Mouse (Mus musculus) c-Kit-positive CD71-positive TER-119-negative erythroid progenitor cells, embryonic 14.5 days (primary cell): ENCODE data around the gene Mipep.

Source experiments
- DNase-seq: peaks from one replicate; pipeline ENCODE4 v3.0.0-alpha.2; 2013; ENCODE audit warnings: low read depth

The Mipep gene

GRCm38 (mm10) chr14:60871831-60872230, 87.5 kb downstream of the Mipep start:
- no peak for DNase-seq

DNA sequence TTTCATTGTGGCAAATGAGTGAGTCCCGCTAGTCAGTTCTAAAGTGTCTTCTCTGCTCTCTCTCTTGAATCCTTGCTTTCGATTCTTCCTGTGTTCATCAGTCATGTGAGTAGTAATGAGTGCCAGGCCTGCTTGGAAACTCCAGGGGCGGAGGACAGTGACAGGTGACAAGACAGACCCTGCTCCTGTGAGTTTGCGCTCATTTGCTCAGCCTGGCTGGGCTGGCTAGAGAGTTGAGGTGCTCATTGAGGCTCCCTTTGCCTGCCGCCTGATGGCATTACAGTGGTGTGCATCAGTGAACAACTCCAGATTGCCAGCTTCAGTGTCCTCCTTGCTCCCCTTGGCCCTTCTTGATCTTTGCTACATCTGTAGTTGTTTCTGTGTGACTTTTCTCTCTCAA, 97.7 kb downstream of the Mipep start:
- DNase-seq = no peak

DNA sequence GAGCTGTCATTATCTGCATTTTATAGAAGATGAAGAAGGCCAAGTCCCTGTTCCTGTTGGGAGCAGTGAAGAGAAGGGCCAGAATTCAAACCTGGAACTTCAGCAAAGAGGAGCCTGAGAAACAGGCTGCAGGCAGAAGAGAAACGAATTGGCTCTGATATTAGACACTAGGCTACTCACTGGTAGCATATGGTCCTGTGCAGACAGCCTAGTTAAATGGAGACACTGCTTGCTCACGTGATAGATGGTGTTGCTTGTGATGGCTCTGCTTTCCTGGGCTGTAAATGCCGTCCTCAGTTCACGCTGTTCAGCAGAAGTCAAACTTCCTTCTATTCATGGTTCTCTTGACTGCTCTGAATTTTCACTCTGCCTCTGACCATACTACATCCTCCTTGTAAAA, 98.3 kb downstream of the Mipep start:
- no peak for DNase-seq

DNA sequence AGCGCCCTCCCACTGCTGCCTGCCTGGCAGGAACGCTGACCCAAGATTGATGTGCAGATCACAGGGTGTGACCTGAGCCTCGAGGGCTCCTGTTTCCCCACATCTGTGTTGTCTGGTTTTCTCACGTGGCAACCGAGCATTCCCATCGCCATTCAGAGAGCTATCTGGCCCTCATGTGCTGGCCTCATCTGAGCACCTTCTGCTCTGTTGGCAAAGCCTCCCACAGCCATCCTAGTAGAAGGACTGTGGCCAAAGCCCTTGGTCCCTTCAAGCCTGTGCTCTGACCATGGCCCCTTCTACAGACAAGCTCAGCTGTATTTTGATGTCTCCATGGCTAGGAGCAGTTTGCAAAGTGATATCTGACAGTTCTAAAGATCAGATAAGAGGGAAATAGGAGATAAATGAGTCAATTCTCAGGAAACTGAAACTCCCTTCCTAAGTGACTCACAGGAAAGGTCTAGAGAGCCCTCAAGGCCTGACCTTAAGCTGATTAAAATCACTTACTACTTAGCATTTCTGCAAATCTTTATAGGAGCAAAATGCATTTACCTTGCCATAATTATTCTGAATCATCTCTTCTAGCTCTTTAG, 101.1 kb downstream of the Mipep start:
- DNase-seq = no peak

DNA sequence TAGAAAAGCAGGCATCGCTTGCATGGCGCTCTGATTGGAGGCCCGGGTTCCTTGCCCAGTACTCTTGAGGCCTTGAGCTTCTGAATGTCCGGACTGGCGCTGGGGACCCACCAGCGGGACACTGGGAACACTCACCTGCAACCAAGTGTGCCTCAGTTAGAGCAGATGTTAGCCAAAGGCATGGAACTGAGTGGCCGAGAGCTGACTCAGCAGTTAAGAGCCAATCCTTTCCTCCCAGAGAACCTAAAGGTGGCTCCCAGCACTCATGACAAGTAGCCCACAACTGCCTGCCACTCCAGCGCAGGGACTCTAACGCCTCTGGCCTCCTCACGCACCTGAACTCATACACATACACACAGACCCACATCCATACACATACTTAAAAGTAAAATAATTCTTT, 109.5 kb downstream of the Mipep start:
- no peak for DNase-seq

DNA sequence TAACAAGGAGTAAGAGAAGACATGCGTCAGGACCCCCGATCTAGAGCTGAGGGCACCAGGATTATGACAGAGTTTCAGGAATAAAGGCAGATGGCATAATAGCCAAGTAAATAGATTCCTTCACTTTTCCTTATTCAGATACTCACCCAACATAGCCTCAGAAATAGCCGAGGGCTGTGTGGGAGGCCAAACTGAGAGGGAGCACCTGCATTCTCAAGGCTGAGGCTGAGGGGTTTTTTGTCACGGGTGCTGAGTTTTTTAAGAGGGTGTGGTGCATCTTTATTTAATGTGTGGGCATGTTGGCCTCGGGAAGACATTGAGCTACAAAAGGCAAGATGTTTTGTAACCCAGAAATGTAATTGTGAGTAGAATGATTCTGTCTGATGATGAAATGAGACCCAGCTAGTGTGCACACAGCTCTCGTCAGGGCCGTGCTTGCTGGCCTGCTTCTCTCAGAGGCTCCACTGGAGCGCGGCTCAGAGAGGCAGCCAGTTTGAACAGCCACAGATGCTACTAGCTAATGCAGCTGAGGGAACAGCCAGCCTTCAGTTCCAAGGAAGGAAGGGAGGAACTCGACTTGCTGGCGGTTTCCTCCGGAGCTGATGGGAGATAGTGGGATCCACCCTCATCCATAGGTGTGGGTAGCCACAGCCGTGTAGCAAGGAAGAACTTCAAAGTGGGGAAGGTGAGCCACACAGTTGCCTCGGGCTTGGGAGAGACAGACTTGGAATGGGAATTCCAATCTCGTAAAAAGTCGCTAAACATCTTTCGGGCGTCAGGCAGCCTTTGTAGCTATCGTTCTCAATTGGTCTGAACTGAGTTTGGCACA, 111.0 kb downstream of the Mipep start:
- no peak for DNase-seq

- no peak for DNase-seq
These were observed 113.8 kb downstream of the Mipep start for GRCm38 (mm10) chr14:60898086-60898667.

GRCm38 (mm10) chr14:60904501-60904900, 120.1 kb downstream of the Mipep start:
- DNase-seq = no peak

DNA sequence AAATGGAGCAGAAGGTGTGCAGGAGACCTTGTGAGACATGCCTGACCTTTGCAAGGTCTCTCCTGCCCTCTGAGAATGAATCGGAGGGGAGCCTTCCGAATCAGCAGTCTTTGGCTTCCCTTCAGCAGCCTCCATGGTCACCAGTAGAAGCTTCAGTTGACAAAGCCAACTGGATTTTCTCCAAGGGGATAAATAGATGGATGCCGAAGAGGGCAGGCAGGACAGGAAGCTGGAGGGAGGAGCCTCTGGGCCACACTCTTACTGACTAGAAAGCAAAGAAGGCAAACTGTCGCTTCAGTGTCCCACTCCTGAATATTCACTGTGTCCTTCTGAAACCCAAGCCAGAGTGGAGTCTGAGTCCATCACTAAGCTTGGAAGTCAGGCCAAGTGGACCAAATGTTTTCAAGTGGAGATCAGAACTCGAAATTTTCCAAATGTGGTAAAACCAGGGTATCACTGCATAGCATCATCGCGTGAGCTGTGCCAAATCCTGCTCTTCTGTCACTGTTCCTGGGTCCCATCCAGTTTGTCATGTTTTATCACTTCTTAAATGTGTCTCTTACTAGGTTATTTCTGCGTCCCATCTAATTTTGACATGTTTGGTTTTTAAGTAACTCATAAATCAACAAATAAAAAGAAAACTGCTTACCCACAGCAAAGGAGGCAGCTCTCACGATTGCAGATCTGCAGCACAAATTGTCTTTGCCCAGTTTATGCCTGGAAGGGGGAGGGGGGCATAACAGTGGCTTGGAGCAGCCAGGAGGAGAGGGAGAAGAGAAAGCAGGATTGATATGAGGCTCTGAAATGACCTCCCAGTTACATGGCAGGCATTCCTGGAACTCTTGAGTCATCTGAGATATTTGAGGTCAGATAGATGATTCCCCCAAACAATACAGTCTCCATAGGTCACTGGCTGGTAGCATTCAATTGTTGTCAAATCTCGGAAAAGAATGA, 122.3 kb downstream of the Mipep start:
- no peak for DNase-seq

GRCm38 (mm10) chr14:60909351-60909750, 125.0 kb downstream of the Mipep start:
- no peak for DNase-seq

DNA sequence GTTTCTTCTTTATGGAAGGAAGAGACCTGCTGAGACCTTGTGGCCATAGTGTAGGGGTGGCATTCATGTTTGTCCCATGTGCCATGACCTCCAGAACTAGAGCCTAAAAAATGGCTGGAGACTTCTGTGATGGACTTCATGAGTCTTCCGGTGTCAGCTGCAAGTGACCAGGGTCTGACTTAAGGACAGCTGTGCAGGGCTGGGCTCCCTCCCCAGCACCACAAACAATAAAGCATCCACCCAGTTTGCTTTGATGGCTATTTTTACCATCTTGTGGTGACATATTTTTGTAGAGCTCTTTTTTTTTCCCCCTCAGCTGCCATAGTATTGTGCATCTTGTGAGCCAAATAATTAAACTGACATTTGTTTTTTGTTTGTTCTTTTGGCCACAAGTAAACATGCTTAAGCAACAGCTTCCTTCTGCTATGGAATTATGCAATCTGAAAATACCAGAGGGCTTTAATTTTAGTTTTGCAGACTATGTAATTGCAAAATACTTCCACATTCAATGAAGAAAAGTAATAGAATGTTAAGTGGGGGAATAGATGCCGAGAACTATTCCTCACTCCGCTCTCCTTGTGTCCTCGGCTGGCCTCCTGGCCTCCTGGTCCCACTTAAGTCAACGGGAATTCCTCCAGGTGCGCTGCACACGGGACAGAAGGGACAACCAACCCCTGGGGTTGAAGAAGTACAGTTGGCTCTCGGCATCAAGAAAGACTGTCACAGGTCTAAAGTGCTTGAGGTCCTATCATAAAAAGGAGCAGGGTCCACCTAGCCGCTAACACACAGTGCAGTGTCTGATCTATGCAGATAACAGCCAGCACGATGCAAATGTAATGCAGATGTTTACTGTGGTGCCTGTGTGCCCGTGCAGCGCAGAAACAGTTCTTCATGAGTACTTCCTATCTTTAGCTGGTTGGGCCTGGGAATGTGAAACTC, 126.4 kb downstream of the Mipep start:
- no peak for DNase-seq

GRCm38 (mm10) chr14:60912981-60913468, 128.7 kb downstream of the Mipep start:
- no peak for DNase-seq

GRCm38 (mm10) chr14:60916661-60917060, 132.3 kb downstream of the Mipep start:
- no peak for DNase-seq

GRCm38 (mm10) chr14:60926011-60926410, 141.6 kb downstream of the Mipep start:
- DNase-seq = no peak

- no peak for DNase-seq
These were observed 151.3 kb downstream of the Mipep start for GRCm38 (mm10) chr14:60935705-60936104.

DNA sequence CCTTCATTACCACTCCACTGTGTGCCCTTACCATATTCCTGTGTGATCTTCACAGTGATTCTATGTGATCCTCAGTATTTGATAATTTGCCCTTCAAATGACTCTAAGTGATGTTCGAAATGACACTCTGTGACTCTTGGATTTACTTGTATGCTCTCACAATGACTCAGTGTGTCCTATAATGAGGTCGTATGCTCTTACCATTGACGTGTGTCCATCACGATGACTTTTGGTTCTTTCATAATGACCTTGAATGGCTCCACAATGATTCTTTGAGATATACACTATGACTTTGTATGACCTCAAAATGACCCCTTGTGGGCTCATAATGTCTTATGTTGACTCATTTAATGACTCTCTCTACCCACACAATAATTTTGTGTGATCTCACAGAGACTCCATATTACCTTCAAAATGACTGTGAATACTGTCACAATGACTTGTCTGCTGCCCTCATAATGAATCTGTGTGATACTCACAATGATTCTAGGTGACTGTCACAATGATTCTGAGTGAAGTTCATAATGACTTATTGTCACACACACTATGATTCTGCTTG, 153.2 kb downstream of the Mipep start:
- no peak for DNase-seq
